Mouse (Mus musculus) MN1 (cell line): ENCODE results near the gene Zcrb1.
"Not testable (repeated sequence)": the region's sequence is repeated elsewhere in the genome, so short reads cannot be mapped to it uniquely, and the experiment has no call there.

Source experiments
- DNase-seq: peaks from one replicate; pipeline ENCODE4 v3.0.0-alpha.2; 2016; ENCODE audit warnings: low spot score

Zcrb1 gene

GRCm38 (mm10) chr15:93397826-93398698 is at the start of gene Zcrb1, which contains the start of gene Pphln1:
TSS of gene Zcrb1 (minus strand) at chr15:93398334.
TSS of gene Pphln1 (plus strand) at chr15:93398350.
- DNase-seq = peak; percentile 95

- DNase-seq = no peak
Observed at GRCm38 (mm10) chr15:93443676-93444075, 45.5 kb upstream of the Zcrb1 start.

GRCm38 (mm10) chr15:93442271-93442670 is 44.1 kb upstream of the Zcrb1 start:
- no peak for DNase-seq

- DNase-seq = peak; percentile 75
Observed at GRCm38 (mm10) chr15:93438663-93439062, 40.5 kb upstream of the Zcrb1 start.

- no peak for DNase-seq
Observed at GRCm38 (mm10) chr15:93435998-93436397, 37.9 kb upstream of the Zcrb1 start.

GRCm38 (mm10) chr15:93433811-93434210 is 35.7 kb upstream of the Zcrb1 start:
- no peak for DNase-seq

- DNase-seq = no peak
Observed at GRCm38 (mm10) chr15:93422537-93422936, 24.4 kb upstream of the Zcrb1 start.

- no peak for DNase-seq
Observed at GRCm38 (mm10) chr15:93420596-93420995, 22.5 kb upstream of the Zcrb1 start.

GRCm38 (mm10) chr15:93416300-93416699 is 18.2 kb upstream of the Zcrb1 start:
- DNase-seq = no peak

GRCm38 (mm10) chr15:93414456-93414855 is 16.3 kb upstream of the Zcrb1 start:
- no peak for DNase-seq

GRCm38 (mm10) chr15:93412445-93412844 is 14.3 kb upstream of the Zcrb1 start:
- no peak for DNase-seq

GRCm38 (mm10) chr15:93406492-93406891 is 8.4 kb upstream of the Zcrb1 start:
- no peak for DNase-seq

- DNase-seq = no peak
Observed at GRCm38 (mm10) chr15:93405446-93405986, 7.4 kb upstream of the Zcrb1 start.

- DNase-seq = no peak
Observed at GRCm38 (mm10) chr15:93404849-93405248, 6.7 kb upstream of the Zcrb1 start.

GRCm38 (mm10) chr15:93402730-93403129 is 4.6 kb upstream of the Zcrb1 start:
- DNase-seq = no peak

- DNase-seq = no peak
Observed at GRCm38 (mm10) chr15:93401446-93401845, 3.3 kb upstream of the Zcrb1 start.

GRCm38 (mm10) chr15:93398699-93399540 is 786 bp upstream of the Zcrb1 start:
- DNase-seq = peak; percentile 18

GRCm38 (mm10) chr15:93397269-93397668 is 865 bp downstream of the Zcrb1 start:
- no peak for DNase-seq

- no peak for DNase-seq
Observed at GRCm38 (mm10) chr15:93381337-93381736, 16.8 kb downstream of the Zcrb1 start.

GRCm38 (mm10) chr15:93379177-93379576 is 19.0 kb downstream of the Zcrb1 start:
- DNase-seq = no peak

GRCm38 (mm10) chr15:93375696-93376095 is 22.4 kb downstream of the Zcrb1 start:
- no peak for DNase-seq

GRCm38 (mm10) chr15:93372525-93373119 is 25.5 kb downstream of the Zcrb1 start:
- not testable (repeated sequence) for DNase-seq
